Mouse (Mus musculus) neural tube, embryonic 11.5 days (tissue): ENCODE data around the gene Lasp1. TPM values are rescaled to one million over a fixed set of nuclear protein-coding genes. Genes with fewer than 3 reads are reported as not detected.

Source experiments
- ATAC-seq: fragments of 200-750 bp; cut with Nextera tagmentation; 2 replicates; pipeline ENCODE4 v1.8.0; 2017; ENCODE audit warnings: moderate number of reproducible peaks, mild to moderate bottlenecking, moderate TSS enrichment, moderate library complexity; ENCODE audit not compliant: insufficient read depth, low FRiP score, low TSS enrichment
- DNase-seq: peaks from one replicate; pipeline ENCODE4 v3.0.0-alpha.2; 2015; ENCODE audit warnings: low spot score
- H3K27ac ChIP-seq: fragments of 300-500 bp; sonication (generic); 2 replicates; pipeline ENCODE4 v1.5.1; 2014; ENCODE audit warnings: low read depth, mild to moderate bottlenecking, low read length
- H3K27me3 ChIP-seq: fragments of 300-500 bp; sonication (generic); 2 replicates; pipeline ENCODE4 v1.6.1; 2014; ENCODE audit warnings: mild to moderate bottlenecking, low read length, mixed read lengths; ENCODE audit not compliant: control insufficient read depth, insufficient read depth
- H3K36me3 ChIP-seq: fragments of 300-500 bp; sonication (generic); 2 replicates; pipeline ENCODE4 v1.6.1; 2014; ENCODE audit warnings: mild to moderate bottlenecking, low read length, moderate library complexity, mixed read lengths; ENCODE audit not compliant: control insufficient read depth, insufficient read depth
- H3K4me1 ChIP-seq: fragments of 300-500 bp; sonication (generic); 2 replicates; pipeline ENCODE4 v1.6.1; 2014; ENCODE audit warnings: low read length, mixed read lengths; ENCODE audit not compliant: control insufficient read depth, insufficient read depth
- H3K4me2 ChIP-seq: fragments of 300-500 bp; sonication (generic); 2 replicates; pipeline ENCODE4 v1.6.1; 2014; ENCODE audit warnings: low read depth, mild to moderate bottlenecking, moderate library complexity
- H3K4me3 ChIP-seq: fragments of 300-500 bp; sonication (generic); 2 replicates; pipeline ENCODE4 v1.5.1; 2014; ENCODE audit warnings: low read depth, low read length
- H3K9ac ChIP-seq: fragments of 300-500 bp; sonication (generic); 2 replicates; pipeline ENCODE4 v1.6.1; 2014; ENCODE audit warnings: mild to moderate bottlenecking, low read length
- H3K9me3 ChIP-seq: fragments of 300-500 bp; sonication (generic); 2 replicates; pipeline ENCODE4 v1.6.1; 2016; ENCODE audit warnings: low read length; ENCODE audit not compliant: control insufficient read depth
- WGBS: fragments of 180-500 bp; shearing (Covaris S2); extraction: QIAGEN DNeasy Blood & Tissue Kit; methylation state at CpG from one replicate; pipeline ENCODE4 v1.1.7; 2014; 5-methylcytosine and 5-hydroxymethylcytosine counted together
- polyA plus RNA-seq: library from polyadenylated mRNA; unstranded; fragments of >200 nt; fragmentation: Nextera tagmentation; extraction: Ambion mirVana; gene quantifications from 2 replicates; pipeline ENCODE4 v1.2.1, GENCODE M21; 2014

Lasp1 gene
- polyA plus RNA-seq, 1 experiment from 2014 or later = 73.1 TPM

- no peak overlapping the region for H3K4me2 ChIP-seq
- H3K27ac ChIP-seq = no peak overlapping the region
- peak; percentile 9 for DNase-seq
- 59% methylated on average over 15 of the region's 15 CpGs for WGBS
- no peaks in the 10 kb centered on the region for H3K9me3 ChIP-seq
- no peak overlapping the region for H3K9ac ChIP-seq
- ATAC-seq = 0 out of 2 replicates have a peak, but pooled peaks have one; percentile 38
- H3K27me3 ChIP-seq = no peaks in the 10 kb centered on the region
- H3K4me3 ChIP-seq = no peak overlapping the region
- peaks cover 63% of the 10 kb centered on the region for H3K4me1 ChIP-seq
- H3K36me3 ChIP-seq = no peaks in the 10 kb centered on the region; the same call in 1 of the 2 replicates
Measured at GRCm38 (mm10) chr11:97805662-97806612, 7.1 kb downstream of the Lasp1 start.

- peaks cover 64% of the 10 kb centered on the region for H3K4me1 ChIP-seq
- no peak overlapping the region for H3K4me2 ChIP-seq
- H3K9me3 ChIP-seq = no peaks in the 10 kb centered on the region
- ATAC-seq (no peak), DNase-seq (no peak)
- no peak overlapping the region for H3K27ac ChIP-seq
- no peak overlapping the region for H3K9ac ChIP-seq
- 73% methylated on average over 7 of the region's 7 CpGs for WGBS
- no peaks in the 10 kb centered on the region for H3K27me3 ChIP-seq
- no peaks in the 10 kb centered on the region; the same call in 1 of the 2 replicates for H3K36me3 ChIP-seq
- no peak overlapping the region for H3K4me3 ChIP-seq
Measured at GRCm38 (mm10) chr11:97806613-97806964, 7.8 kb downstream of the Lasp1 start.

GRCm38 (mm10) chr11:97807626-97808025 is 8.8 kb downstream of the Lasp1 start:
- H3K9ac ChIP-seq = peak overlapping the region; percentile 6; the same call in 1 of the 2 replicates
- H3K4me2 ChIP-seq = no peak overlapping the region
- WGBS = 51% methylated on average over 6 of the region's 6 CpGs
- DNase-seq (no peak), ATAC-seq (no peak)
- peaks cover 66% of the 10 kb centered on the region for H3K4me1 ChIP-seq
- no peaks in the 10 kb centered on the region; the same call in 1 of the 2 replicates for H3K36me3 ChIP-seq
- no peak overlapping the region for H3K4me3 ChIP-seq
- no peak overlapping the region for H3K27ac ChIP-seq
- no peaks in the 10 kb centered on the region for H3K27me3 ChIP-seq
- no peaks in the 10 kb centered on the region for H3K9me3 ChIP-seq

GRCm38 (mm10) chr11:97808093-97808492 is 9.3 kb downstream of the Lasp1 start:
- Histone ChIP-seq H3K4me3 (no peak overlapping the region), H3K4me2 (no peak overlapping the region), H3K27me3 (no peaks in the 10 kb centered on the region), H3K36me3 (no peaks in the 10 kb centered on the region; the same call in 1 of the 2 replicates), H3K9me3 (no peaks in the 10 kb centered on the region), H3K4me1 (peaks cover 70% of the 10 kb centered on the region), H3K27ac (no peak overlapping the region), H3K9ac (peak overlapping the region; percentile 6; the same call in 1 of the 2 replicates)
- 80% methylated on average over 2 of the region's 2 CpGs for WGBS
- ATAC-seq (no peak), DNase-seq (peak; percentile 12)

GRCm38 (mm10) chr11:97808621-97809234 is 9.9 kb downstream of the Lasp1 start:
- ATAC-seq (no peak), DNase-seq (no peak)
- H3K9me3 ChIP-seq = no peaks in the 10 kb centered on the region
- no peaks in the 10 kb centered on the region for H3K27me3 ChIP-seq
- H3K4me1 ChIP-seq = peaks cover 73% of the 10 kb centered on the region
- no peaks in the 10 kb centered on the region; the same call in 1 of the 2 replicates for H3K36me3 ChIP-seq
- WGBS = 44% methylated on average over 5 of the region's 5 CpGs
- no peak overlapping the region for H3K4me2 ChIP-seq
- H3K9ac ChIP-seq = no peak overlapping the region
- 0 out of 2 replicates have a peak overlapping the region, but pooled peaks have one; percentile 20 for H3K27ac ChIP-seq
- no peak overlapping the region for H3K4me3 ChIP-seq

- no peak overlapping the region for H3K27ac ChIP-seq
- no peaks in the 10 kb centered on the region; the same call in 1 of the 2 replicates for H3K36me3 ChIP-seq
- no peak for DNase-seq
- peaks cover 69% of the 10 kb centered on the region for H3K4me1 ChIP-seq
- ATAC-seq = no peak
- H3K27me3 ChIP-seq = no peaks in the 10 kb centered on the region
- H3K9me3 ChIP-seq = no peaks in the 10 kb centered on the region
- no peak overlapping the region for H3K9ac ChIP-seq
- 68% methylated on average over 7 of the region's 7 CpGs for WGBS
- H3K4me3 ChIP-seq = no peak overlapping the region
- no peak overlapping the region for H3K4me2 ChIP-seq
Measured at GRCm38 (mm10) chr11:97809235-97810121, 10.7 kb downstream of the Lasp1 start.

GRCm38 (mm10) chr11:97810356-97810755 is 11.6 kb downstream of the Lasp1 start:
- Histone ChIP-seq H3K27ac (no peak overlapping the region), H3K36me3 (no peaks in the 10 kb centered on the region; the same call in 1 of the 2 replicates), H3K9ac (no peak overlapping the region; the same call in 1 of the 2 replicates), H3K27me3 (no peaks in the 10 kb centered on the region), H3K4me2 (no peak overlapping the region), H3K9me3 (no peaks in the 10 kb centered on the region), H3K4me1 (peaks cover 64% of the 10 kb centered on the region), H3K4me3 (no peak overlapping the region)
- WGBS = 82% methylated on average over 7 of the region's 7 CpGs
- no peak for ATAC-seq
- no peak for DNase-seq

GRCm38 (mm10) chr11:97810970-97811369 is 12.2 kb downstream of the Lasp1 start:
- 35% methylated on average over 3 of the region's 3 CpGs for WGBS
- Histone ChIP-seq H3K4me2 (no peak overlapping the region), H3K9me3 (no peaks in the 10 kb centered on the region), H3K36me3 (no peaks in the 10 kb centered on the region; the same call in 1 of the 2 replicates), H3K27me3 (no peaks in the 10 kb centered on the region), H3K4me1 (peaks cover 61% of the 10 kb centered on the region), H3K9ac (no peak overlapping the region; the same call in 1 of the 2 replicates), H3K4me3 (no peak overlapping the region), H3K27ac (peak overlapping the region; percentile 44; the same call in 1 of the 2 replicates)
- DNase-seq (no peak), ATAC-seq (no peak)
